Mouse (Mus musculus) adrenal gland, adult (tissue): Measurements from ENCODE around the gene Itch.
"Not testable (repeated sequence)": the region's sequence is repeated elsewhere in the genome, so short reads cannot be mapped to it uniquely, and the experiment has no call there.

Experiments
- DNase-seq, 2 experiments: peaks; one replicate each; pipeline ENCODE4 v3.0.0; 2022 to 2023; ENCODE audit warnings: low spot score in 1 of 2; ENCODE audit not compliant: inconsistent age in 2 of 2

Itch gene

DNA sequence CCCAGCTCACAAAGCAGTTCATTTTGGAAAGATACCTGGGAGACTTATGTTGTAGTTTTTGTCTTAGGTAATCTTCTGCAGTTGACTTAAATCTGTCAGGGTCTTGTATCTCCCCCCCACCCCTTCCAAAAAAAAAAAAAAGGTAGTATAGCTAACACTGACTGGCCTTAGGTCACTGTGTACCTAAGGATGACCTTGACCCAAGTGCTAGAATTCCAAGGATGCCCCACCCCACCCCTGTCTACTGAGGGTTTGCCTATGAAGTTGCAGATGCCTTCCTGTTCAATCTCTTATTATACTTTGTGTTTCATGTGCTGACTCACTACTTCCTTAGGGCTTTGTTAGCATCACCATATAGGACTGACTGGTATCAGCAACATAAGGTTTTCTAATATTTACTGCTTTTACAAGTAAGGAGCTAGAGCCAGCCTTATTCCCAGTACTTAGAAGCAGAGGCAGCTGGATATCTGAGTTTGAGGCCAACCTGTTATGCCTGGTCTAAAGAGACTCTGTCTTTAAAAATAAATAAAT lies 8.8 kb downstream of the Itch start:
- DNase-seq, result no peak

DNA sequence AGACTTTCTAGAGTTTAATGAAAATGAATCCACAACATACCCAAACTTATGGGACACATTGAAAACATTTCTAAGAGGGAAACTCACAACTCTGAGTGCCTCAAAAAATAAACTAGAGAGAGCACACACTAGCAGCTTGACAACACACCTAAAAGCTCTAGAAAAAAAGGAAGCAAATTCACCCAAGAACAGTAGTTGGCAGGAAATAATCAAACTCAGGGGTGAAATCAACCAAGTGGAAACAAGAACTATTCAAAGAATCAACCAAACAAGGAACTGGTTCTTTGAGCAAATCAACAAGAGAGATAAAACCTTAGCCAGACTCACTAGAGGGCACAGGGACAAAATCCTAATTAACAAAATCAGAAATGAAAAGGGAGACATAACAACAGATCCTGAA lies 16.0 kb downstream of the Itch start:
- not testable (repeated sequence) for DNase-seq

DNA sequence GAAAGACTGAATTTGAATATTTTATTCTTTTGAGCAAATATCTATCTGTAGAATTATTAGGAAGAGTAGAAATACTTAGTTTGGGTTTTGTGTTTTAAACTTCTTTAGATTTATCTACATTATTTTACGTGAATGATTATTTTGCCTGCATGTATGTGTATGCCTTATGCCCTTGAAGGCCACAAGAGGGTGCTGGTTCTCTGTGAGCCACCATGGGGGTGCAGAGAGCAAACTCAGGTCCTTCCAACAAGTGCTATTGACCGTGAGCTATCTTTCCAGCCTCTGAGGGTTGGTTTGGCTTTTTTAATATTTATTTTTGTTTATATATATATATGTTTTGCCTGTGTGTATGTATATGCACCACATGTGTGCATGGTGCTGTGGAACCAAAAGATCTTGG lies 74.1 kb downstream of the Itch start:
- peak; percentile 24 to 62 for DNase-seq

DNA sequence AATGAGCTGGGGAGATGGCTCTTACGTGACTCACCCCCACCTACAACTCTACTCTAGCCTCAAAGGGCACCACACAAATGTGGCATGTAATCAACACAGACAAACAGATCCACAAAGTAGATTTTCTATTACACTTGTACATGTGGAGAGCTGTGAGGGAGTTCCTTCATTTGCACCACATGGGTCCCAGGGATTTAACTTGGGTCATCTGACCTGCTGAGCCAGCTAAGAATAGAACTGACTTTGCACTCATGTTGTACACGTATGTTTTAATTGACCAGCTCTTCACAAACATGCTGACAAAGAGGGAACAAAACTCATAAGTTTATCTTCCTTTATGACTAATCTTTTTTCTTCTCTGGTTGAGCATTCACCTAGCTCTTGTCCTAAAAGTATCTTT lies 89.8 kb downstream of the Itch start:
- DNase-seq, result no peak

DNA sequence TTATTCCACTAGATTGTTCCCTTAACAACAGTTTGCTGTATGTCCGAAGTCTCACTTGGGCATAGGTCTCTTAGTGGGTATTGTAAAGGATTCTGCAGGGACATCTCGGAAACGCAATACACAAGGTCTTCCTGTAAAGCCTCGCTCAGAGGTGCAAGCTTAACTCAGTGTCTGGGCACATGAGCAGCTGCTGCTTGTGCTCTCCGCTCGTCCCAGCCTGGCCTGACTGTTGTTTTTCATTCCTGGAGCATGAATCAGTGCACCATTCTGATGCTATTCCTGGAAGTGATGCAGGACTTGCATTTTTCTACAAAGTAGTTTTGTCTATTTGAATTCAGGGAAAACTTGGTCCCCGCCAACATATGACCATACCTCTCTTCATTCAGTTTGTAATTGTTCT lies 91.4 kb downstream of the Itch start:
- DNase-seq, result peak; percentile 39 to 76

DNA sequence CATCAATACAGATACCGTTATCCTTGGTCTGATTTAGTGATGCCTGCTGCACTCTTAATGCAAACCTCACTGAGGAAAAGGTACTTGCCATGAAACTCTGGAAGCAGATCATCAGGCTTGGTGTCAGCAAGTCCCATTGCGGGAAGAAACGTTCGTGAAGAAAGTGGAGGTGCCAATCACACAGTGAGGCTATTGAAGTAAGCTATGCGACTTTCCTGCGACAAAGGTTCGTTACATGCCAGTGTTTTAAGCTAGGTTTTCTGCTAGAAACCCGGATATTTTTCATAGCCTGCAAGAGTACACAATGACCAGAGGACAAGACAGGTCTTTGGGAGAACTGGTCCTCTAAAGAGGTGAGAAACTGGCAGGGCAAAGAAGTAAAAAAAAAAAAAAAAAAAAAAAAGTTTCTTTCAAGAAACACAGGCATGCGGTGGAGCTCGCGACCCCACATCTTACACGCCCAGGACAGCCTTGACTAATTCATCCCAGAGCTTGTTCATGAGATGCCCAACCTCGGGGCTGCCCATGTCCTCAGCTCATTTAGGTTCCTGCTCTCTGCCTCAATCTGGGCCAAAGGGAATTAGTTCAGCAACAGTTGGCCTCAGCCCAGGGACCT lies 102.5 kb downstream of the Itch start:
- peak in 1 of 2 experiments; percentile 60 for DNase-seq

DNA sequence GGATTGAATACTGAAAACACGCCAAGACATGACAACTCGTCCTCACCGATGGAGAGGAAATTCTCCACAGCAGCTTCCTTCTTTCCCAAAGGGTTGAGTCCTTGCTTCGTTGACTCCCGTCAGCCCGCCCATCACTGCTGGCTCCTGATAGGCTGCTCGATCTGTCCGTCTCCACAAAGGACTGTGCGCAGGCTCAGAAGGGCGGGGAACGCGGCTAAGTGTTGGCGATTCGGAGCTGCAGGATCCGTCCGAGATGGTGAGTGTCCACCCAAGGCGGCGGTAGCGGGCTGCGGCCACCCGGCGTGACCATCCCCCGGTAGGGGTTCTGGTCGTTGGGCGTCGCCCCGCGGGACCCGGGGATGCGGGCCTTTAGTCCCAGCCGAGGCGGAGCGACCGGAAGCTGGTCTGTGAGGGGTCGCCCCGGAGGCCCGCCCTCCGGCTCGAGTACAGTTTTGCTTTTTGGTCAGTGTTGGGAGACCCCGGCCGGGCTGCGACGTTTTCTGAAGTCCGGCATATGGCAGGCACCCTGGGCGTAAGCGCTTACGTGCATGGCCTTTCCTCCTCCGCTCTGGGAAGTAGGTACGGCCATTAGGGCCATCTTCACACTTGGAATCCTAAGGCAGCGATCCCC lies 103.2 kb downstream of the Itch start, which contains the start of gene Dynlrb1:
Gene Dynlrb1 (plus strand): TSS at position 172 of the 631 bp plus-strand sequence.
- DNase-seq, result peak; percentile 98 to 100

DNA sequence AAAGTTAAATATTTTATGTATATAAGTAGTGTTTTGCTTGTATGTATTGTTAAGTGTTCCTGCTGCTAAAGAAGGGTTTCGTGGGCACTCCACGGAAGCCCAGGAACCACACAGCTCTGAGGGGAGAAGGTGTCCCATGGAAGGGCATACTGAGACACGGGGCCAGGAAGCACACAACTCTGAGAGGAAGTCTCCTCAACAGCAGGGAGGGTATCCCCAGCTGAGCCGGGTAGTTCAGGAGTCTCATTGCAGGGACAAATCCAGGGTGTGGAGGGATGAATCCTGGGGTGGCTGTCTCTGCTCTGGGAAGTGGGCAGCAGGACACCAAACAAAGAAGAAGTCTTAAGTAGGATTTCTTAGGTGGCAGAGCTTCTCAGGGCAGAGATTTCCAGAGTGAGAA lies 104.0 kb downstream of the Itch start:
- DNase-seq, result peak; percentile 23 to 65

DNA sequence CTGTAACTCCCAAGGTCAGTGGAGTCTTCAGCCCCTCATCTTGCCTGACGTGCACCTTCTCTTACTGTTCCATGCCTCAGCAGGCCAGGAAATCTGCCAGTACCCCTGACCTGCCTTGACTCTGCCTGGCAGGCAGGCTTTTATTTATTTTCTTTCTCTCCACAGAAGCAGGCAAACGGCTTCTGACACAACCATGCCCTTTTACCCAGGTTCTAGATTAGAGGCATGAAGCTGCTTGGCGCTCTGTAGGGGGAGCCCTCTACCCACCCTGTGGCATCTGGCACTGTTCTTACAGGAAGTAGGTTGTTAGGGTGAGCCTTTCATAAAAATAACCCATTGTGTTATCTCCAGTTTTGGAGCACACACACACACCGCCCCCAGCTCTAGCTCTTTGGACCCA lies 107.6 kb downstream of the Itch start:
- peak; percentile 87 to 92 for DNase-seq

DNA sequence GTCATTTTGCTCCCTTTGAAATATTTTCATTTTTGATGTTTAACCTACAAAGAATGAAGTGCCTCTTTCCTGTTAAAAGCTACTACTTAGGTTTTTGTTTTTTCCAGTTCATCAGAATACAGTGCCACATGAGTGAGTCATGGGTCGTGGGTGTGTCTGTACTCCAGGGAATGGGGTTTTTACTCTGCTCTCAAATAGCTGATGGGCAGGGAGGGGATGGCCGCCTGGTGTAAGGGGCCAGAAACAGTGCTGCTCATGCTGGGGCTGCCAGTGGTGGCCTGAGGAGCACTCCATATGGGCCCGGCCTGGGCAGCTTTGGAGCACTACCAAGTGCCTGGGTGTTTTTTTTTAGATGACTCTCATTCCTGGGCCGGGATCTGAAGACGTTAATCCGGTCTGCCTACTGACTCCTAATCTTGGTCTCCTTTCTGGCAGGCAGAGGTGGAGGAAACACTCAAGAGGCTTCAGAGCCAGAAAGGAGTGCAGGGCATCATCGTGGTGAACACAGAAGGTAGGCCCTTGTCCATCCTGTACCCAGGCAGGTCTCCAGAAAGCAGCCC lies 109.1 kb downstream of the Itch start:
- DNase-seq, result peak; percentile 50 to 84

DNA sequence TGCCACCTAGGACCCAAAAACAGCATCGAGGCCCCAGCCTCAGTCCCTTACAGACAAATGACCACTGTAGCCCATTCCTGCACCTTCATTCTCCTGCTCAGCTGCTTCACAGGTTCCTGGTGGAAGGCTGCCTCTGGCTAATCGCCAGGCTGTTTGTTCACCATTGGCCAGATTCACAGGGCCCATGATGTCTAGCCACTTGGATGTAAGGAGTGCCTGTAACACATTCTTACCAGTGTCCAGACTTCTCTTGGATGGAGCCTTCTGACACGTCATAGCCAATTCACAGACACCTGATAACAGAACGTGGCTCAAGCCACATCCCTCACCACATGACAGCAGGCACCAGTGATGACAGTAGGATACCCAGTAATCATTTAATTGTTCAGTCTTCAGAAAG lies 112.9 kb downstream of the Itch start:
- peak in 1 of 2 experiments; percentile 39 for DNase-seq

DNA sequence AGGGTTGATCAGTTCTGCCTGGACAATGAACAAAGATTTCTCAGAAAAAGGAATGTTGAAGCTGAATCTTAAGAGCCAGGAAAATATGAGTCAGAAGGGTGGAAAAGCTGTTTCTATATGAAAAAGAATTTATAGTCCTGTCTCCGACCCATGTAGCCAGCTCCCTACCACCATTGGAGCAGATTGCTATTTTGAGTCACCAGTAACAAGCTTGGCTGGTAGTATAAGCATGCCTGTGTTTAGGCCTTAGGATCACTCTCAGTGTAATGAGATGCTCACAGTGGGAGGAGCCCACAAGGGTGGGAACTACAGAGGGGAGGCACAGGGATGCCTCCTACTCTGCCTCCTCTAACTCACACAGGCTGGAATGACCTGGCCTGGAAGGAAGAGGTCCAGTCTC lies 114.9 kb downstream of the Itch start:
- peak in 1 of 2 experiments; percentile 29 for DNase-seq

DNA sequence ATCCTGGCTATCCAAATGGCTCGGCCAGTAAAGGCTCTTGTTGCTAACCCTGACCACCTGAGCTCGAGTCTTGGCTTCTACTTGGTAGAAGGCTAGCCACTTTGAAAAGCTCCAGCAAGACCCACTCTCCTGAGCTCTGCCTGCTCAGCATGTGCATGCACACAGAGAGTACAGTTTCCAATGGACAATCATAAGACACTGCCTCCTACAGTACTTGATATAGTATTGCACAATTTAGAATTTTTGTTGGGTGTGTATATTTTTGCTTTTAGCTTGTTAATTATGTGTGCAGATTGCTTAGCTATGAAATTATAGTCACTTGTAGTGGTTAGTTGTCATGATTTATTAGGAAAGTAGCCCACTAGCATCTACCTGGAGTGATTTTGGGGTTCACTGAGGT lies 115.4 kb downstream of the Itch start:
- peak in 1 of 2 experiments; percentile 25 for DNase-seq

DNA sequence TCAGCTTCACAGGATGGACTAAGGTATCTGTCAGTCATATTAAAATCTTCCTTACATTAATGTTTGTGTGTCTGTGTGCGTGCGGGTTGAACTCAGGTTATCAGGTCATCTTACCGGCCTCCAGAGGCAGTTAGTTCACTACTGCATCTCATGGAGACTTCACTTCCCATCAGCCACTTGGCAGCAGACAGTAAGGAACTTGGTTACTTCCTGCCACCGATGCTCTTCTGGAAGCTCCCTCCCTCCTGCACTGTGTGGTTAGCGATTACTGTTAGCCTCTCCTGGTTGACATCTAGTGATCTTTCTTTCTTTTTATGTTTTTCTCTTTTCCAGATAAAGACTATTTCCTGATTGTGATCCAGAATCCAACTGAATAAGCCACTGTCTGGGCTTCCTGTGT lies 116.3 kb downstream of the Itch start:
- DNase-seq, result no peak

DNA sequence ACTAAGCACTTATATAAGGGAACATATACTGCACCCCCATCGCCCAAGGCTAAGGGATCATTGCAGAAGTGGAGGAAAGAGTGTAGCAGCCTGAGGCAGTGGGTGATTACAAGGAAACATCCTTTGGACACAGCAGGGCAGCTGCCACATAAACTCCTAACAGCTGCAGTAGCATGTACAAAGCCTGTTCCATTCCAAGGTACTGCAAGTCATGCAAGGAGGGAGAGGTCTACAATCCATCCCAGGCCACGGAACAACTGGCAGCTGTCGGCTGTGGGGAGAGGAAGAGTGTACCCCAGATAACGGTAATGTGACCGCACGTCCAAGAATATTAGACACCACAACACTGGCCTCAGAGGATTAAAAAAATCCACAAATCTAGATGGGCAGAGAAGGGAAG lies 132.2 kb downstream of the Itch start:
- DNase-seq, result no peak

DNA sequence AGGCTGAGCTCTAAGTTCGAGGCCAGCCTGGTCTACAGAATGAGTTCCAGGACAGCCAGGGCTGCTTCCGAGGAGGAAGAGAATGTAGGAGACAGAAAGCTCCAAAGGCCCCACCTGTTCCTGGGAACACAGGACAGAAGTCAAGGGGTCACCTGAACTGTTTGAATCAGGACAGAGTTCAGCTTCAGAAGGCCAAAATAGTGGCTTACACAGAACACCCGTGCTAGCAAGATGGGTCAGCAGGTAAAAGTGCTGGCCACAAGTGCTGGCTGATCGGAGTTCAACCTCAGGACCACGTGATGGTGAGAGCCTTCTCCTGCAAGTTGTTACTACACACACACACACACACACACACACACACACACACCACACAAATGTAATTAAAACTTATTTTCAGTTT lies 133.6 kb downstream of the Itch start:
- DNase-seq, result no peak

DNA sequence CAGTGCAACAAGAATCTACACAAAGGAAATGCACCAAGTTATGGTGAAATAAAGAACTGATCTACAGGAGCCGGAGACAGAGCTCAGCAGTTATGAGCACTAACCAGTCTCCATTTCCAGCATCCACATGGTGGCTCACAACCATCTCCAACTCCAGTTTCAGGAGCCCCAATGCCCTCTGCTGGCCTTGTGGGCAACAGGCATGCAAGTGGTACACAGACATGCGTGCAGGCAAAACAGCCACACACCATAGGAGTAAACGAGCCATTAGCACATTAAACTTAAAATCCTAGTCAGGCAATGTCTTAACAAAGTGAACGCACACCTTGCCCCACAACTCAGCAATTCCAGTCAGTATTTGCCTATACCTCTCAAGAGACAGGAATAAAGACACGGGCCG lies 138.6 kb downstream of the Itch start:
- peak in 1 of 2 experiments; percentile 50 for DNase-seq

DNA sequence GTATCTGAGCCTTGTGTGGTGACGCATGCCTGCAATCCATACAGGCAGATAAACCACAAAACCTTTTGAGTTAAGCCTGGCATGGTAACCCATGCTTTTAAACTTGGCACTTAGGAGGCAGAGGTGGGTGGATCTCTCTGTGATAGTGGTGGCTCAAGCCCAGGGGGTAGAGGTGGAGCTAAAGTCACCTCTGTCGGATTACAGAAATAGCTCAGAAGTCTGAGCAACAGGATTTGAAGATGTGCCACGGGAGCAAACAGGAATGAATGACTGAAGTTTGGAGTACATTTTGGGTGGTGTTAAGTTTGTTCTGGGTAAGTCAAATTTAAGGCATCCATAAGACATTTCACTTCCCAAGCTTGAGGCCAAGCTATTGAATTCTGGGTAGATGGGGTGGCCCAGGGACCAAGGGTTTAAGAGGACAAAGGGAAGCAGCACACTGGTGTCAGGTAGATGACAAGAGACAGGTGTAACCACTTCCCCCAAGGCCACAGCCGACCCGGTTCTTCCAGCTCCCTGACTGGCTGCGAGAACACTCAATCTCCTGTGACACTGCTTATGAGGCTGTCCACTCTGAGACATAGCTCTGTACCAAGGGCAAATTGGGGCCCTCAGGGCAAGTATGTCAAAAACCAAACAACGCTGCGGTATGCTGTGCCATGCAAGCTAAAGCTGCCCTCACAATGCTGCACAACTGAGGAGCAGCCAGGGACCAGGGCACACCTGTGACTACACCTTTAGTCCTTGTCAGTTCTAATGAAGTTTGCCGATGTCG lies 139.3 kb downstream of the Itch start:
- DNase-seq, result peak in 1 of 2 experiments; percentile 35

DNA sequence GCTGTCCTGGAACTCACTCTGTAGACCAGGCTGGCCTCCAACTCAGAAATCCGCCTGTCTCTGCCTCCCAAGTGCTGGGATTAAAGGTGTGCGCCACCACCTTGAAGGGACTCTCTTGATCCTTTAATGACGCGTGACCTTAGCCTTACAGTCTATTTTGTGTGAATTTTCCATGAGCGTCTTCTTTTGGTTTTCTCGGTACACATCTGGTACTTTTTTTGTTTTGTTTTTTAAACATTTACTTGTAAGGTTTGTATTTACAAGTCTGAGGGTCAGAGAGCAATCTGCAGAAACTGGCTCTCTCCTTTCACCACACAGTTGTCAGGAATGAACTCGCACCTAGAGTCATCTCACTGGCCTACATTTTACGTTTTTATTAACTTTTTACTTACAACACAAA lies 140.3 kb downstream of the Itch start:
- no peak for DNase-seq

DNA sequence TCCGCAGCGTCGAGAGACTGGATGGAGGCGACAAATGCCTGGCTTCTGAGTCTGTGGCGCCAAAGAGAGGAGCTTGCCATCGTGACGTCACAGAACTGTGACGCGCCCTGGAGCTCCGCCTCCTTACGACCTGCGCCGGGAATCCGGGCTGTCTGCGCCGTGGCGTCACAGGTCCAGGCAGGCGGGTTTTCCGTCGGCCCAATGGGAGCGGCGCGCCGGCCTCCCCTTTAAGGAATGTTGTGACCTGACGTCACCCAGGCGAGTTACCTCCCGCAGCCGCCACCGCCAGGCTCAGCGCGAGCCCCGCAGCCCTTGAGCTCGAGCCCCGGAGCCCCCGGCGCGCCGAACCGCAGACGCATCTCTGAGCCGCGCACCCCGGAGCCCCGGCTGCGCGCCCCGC lies 142.9 kb downstream of the Itch start, which contains the start of gene Map1lc3a:
Gene Map1lc3a (plus strand): TSS at position 103 of the 400 bp plus-strand sequence.
- DNase-seq, result peak; percentile 97 to 99
